Mouse (Mus musculus) megakaryocyte, embryonic 14.5 days (primary cell): Measurements from ENCODE around the gene Cd34.

Experiments used
- FLI1 ChIP-seq: IDR thresholded peaks from 2 replicates; pipeline ENCODE4 v1.6.1; 2012; ENCODE audit warnings: low read length, inconsistent platforms, mixed read lengths
- GATA1 ChIP-seq: IDR thresholded peaks from 3 replicates; pipeline ENCODE4 v1.6.1; 2012; ENCODE audit warnings: mixed read lengths, low read length, inconsistent platforms, borderline replicate concordance

- TF ChIP-seq GATA1 (no peak), FLI1 (no peak)
Observed at GRCm38 (mm10) chr1:194950913-194951312, 12.3 kb downstream of the Cd34 start.
